Mouse (Mus musculus) embryonic fibroblast, embryonic 13.5 days (primary cell): ENCODE measurements around the gene Srr.

Source experiments
- CTCF ChIP-seq: IDR thresholded peaks from 2 replicates; pipeline ENCODE4 v1.5.1; 2011; ENCODE audit warnings: mild to moderate bottlenecking, control low read depth, low read length, moderate library complexity, borderline replicate concordance; ENCODE audit not compliant: insufficient read depth
- POLR2A ChIP-seq: IDR thresholded peaks from 2 replicates; pipeline ENCODE4 v1.6.1; 2011; ENCODE audit warnings: low read depth, mild to moderate bottlenecking, control low read depth, low read length, moderate library complexity

DNA sequence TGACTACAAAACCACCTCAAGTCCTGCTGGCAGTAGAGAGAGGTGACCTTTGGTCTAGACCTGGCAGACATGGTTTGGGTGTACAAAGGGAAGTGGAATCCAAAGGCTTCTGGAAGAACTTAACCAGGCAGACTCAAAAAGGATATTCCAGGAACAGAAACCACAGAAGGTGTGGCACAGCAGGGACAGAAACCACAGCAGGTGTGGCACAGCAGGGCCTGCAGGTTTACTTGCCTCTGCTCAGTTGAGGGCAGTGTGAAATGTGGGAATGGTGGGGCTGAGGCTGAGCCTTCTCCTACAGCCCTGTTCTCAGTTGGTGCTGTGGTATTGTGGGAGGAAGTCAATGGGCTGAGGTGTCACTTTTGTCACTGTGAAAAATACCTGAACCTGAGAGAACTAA is 29.2 kb upstream of the Srr start:
- no peak for TF ChIP-seq CTCF
- TF ChIP-seq POLR2A, result no peak
